Mouse (Mus musculus) retina, embryonic 14.5 days (tissue): ENCODE data around the gene Pnp.
A peak's percentile ranks its signal among the peaks of the same experiment; 100 is the strongest.
"Not testable (repeated sequence)": the region's sequence is repeated elsewhere in the genome, so short reads cannot be mapped to it uniquely, and the experiment has no call there.

Experiments
- DNase-seq: peaks from one replicate; pipeline ENCODE4 v3.0.0-alpha.2; 2015; ENCODE audit warnings: low spot score

Pnp gene

GRCm38 (mm10) chr14:50930377-50930753, 517 bp upstream of the Pnp start:
- DNase-seq, result no peak

- no peak for DNase-seq
Observed at GRCm38 (mm10) chr14:50931493-50932020, 675 bp downstream of the Pnp start.

- DNase-seq, result no peak
Observed at GRCm38 (mm10) chr14:50936649-50937048, 5.8 kb downstream of the Pnp start.

- no peak for DNase-seq
Observed at GRCm38 (mm10) chr14:50938119-50938908, 7.4 kb downstream of the Pnp start.

GRCm38 (mm10) chr14:50938940-50939339, 8.1 kb downstream of the Pnp start:
- DNase-seq, result no peak

- peak; percentile 92 for DNase-seq
Observed at GRCm38 (mm10) chr14:50943932-50944667, 13.2 kb downstream of the Pnp start, which contains the start of gene Gm49342. Gene Gm49342 (plus strand): TSS chr14:50944517.

- DNase-seq, result peak; percentile 65
Observed at GRCm38 (mm10) chr14:50944668-50945033, 13.8 kb downstream of the Pnp start.

- not testable (repeated sequence) for DNase-seq
Observed at GRCm38 (mm10) chr14:50945081-50945480, 14.2 kb downstream of the Pnp start.

- DNase-seq, result not testable (repeated sequence)
Observed at GRCm38 (mm10) chr14:50945526-50945925, 14.6 kb downstream of the Pnp start.

- no peak for DNase-seq
Observed at GRCm38 (mm10) chr14:50955487-50955886, 24.6 kb downstream of the Pnp start.

GRCm38 (mm10) chr14:50955942-50956508, 25.1 kb downstream of the Pnp start, which contains the start of gene Pnp2:
Gene Pnp2 (plus strand): TSS chr14:50955992.
- DNase-seq, result not testable (repeated sequence)

GRCm38 (mm10) chr14:50956724-50957123, 25.8 kb downstream of the Pnp start:
- DNase-seq, result not testable (repeated sequence)

- not testable (repeated sequence) for DNase-seq
Observed at GRCm38 (mm10) chr14:50957146-50957545, 26.3 kb downstream of the Pnp start.

GRCm38 (mm10) chr14:50958289-50958995, 27.6 kb downstream of the Pnp start:
- not testable (repeated sequence) for DNase-seq

- DNase-seq, result no peak
Observed at GRCm38 (mm10) chr14:50968216-50968980, 37.5 kb downstream of the Pnp start.

GRCm38 (mm10) chr14:50969041-50969440, 38.2 kb downstream of the Pnp start:
- DNase-seq, result no peak

- DNase-seq, result peak; percentile 43
Observed at GRCm38 (mm10) chr14:50969558-50970544, 39.0 kb downstream of the Pnp start.

GRCm38 (mm10) chr14:50970822-50971221, 39.9 kb downstream of the Pnp start:
- no peak for DNase-seq

GRCm38 (mm10) chr14:50973054-50973453, 42.2 kb downstream of the Pnp start:
- DNase-seq, result not testable (repeated sequence)

- no peak for DNase-seq
Observed at GRCm38 (mm10) chr14:50973700-50974099, 42.8 kb downstream of the Pnp start.
